Mouse (Mus musculus): ENCODE results near the gene Cand2.

GRCm38 (mm10) chr6:115830779-115831601, 56.7 kb downstream of the Cand2 start:
- no peak for TF ChIP-seq CTCF (conservative IDR thresholded peaks at IDR 0.05; ENCODE audit: low read length)
- no peak for TF ChIP-seq NANOG (IDR thresholded peaks at IDR 0.05; ENCODE audit: borderline replicate concordance, low read length)

All from E14TG2a.4 (cell line).